Mouse (Mus musculus): ENCODE measurements around the gene Lrrc28. TPM values are rescaled to one million over a fixed set of nuclear protein-coding genes. Genes with fewer than 3 reads are reported as not detected.
A peak's percentile ranks its signal among the peaks of the same experiment; 100 is the strongest.

Lrrc28 gene
- polyA plus RNA-seq, 1 experiment from 2014 or later, result 22.1 TPM

- H3K9ac ChIP-seq (ENCODE audit: low read length), result no peak overlapping the region
- 94% methylated on average over 16 of the region's 16 CpGs for WGBS
- no peak overlapping the region for H3K27ac ChIP-seq (ENCODE audit: low read depth, low read length)
- H3K4me3 ChIP-seq (ENCODE audit: low read depth, low read length), result no peak overlapping the region
- no peak overlapping the region for H3K4me2 ChIP-seq
- DNase-seq (ENCODE audit: low spot score, missing footprints) (no peak), ATAC-seq (ENCODE audit: low FRiP score) (no peak)
- H3K9me3 ChIP-seq (ENCODE audit: control insufficient read depth, low read length), result no peaks in the 10 kb centered on the region
- H3K27me3 ChIP-seq (ENCODE audit: control insufficient read depth, insufficient read depth, low read length), result no peaks in the 10 kb centered on the region
- 0 out of 2 replicates have a peak, but pooled peaks cover 2% of the 10 kb centered on the region for H3K36me3 ChIP-seq (ENCODE audit: control insufficient read depth, insufficient read depth, low read length)
- no peaks in the 10 kb centered on the region for H3K4me1 ChIP-seq (ENCODE audit: control insufficient read depth, insufficient read depth, low read length)
Measured at GRCm38 (mm10) chr7:67678878-67679499, 33.9 kb upstream of the Lrrc28 start.

- ATAC-seq (ENCODE audit: low FRiP score) (no peak), DNase-seq (ENCODE audit: low spot score, missing footprints) (no peak)
- H3K4me2 ChIP-seq, result no peak overlapping the region
- WGBS, result 90% methylated on average over 5 of the region's 5 CpGs
- peaks cover 7% of the 10 kb centered on the region; the same call in 1 of the 2 replicates for H3K36me3 ChIP-seq (ENCODE audit: control insufficient read depth, insufficient read depth, low read length)
- no peak overlapping the region for H3K9ac ChIP-seq (ENCODE audit: low read length)
- H3K4me1 ChIP-seq (ENCODE audit: control insufficient read depth, insufficient read depth, low read length), result no peaks in the 10 kb centered on the region
- H3K27ac ChIP-seq (ENCODE audit: low read depth, low read length), result no peak overlapping the region
- H3K27me3 ChIP-seq (ENCODE audit: control insufficient read depth, insufficient read depth, low read length), result no peaks in the 10 kb centered on the region
- H3K4me3 ChIP-seq (ENCODE audit: low read depth, low read length), result no peak overlapping the region
- no peaks in the 10 kb centered on the region for H3K9me3 ChIP-seq (ENCODE audit: control insufficient read depth, low read length)
Measured at GRCm38 (mm10) chr7:67673656-67674055, 28.6 kb upstream of the Lrrc28 start.

DNA sequence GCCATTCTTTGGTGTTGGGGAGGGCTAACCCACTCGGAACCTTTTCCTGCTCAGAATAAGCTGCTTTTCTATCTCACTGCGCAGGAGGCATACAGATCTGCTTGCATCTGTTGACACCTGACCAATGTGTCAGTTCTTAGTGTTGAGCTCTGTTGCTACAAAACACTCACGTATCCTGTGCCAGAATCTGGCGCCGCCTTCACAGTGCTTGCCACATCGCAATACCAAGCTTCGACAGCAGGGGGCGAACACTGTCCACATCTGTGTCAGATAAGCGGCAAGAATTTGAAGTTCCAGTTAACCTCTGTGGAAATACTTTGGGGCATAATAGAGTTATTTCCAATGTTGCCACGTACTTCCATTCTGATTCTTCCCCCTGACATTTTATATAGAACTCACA is 27.6 kb upstream of the Lrrc28 start:
- Histone ChIP-seq H3K27ac (ENCODE audit: low read depth, low read length) (no peak overlapping the region), H3K9me3 (ENCODE audit: control insufficient read depth, low read length) (no peaks in the 10 kb centered on the region), H3K4me2 (no peak overlapping the region), H3K9ac (ENCODE audit: low read length) (no peak overlapping the region), H3K4me1 (ENCODE audit: control insufficient read depth, insufficient read depth, low read length) (no peaks in the 10 kb centered on the region), H3K36me3 (ENCODE audit: control insufficient read depth, insufficient read depth, low read length) (peaks cover 7% of the 10 kb centered on the region; the same call in 1 of the 2 replicates), H3K27me3 (ENCODE audit: control insufficient read depth, insufficient read depth, low read length) (no peaks in the 10 kb centered on the region), H3K4me3 (ENCODE audit: low read depth, low read length) (no peak overlapping the region)
- 13% methylated on average over 10 of the region's 10 CpGs for WGBS
- ATAC-seq (ENCODE audit: low FRiP score) (peak; percentile 66), DNase-seq (ENCODE audit: low spot score, missing footprints) (peak; percentile 99)

DNA sequence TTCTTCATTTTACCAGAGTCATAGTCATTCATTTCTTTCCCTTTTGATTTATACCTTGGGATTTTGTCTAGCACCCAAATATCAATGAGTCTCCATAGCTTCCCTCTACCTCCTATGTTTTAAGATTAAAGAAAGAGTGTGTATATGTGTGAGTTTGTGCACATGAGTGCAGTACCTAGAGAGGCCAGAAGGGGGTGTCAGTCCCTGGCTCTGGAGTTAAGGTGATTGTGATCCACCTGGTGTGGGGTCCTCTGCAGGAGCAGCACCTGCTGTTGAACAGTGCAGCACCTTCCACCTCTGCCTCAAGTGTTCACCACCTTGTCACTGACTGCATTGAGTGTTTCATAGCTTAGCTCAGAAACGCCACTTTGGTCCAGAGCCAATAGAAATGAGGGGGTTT is 25.9 kb upstream of the Lrrc28 start:
- Histone ChIP-seq H3K9ac (ENCODE audit: low read length) (no peak overlapping the region), H3K4me2 (no peak overlapping the region), H3K4me3 (ENCODE audit: low read depth, low read length) (no peak overlapping the region), H3K4me1 (ENCODE audit: control insufficient read depth, insufficient read depth, low read length) (no peaks in the 10 kb centered on the region), H3K27me3 (ENCODE audit: control insufficient read depth, insufficient read depth, low read length) (no peaks in the 10 kb centered on the region), H3K9me3 (ENCODE audit: control insufficient read depth, low read length) (no peaks in the 10 kb centered on the region), H3K27ac (ENCODE audit: low read depth, low read length) (no peak overlapping the region), H3K36me3 (ENCODE audit: control insufficient read depth, insufficient read depth, low read length) (peaks cover 9% of the 10 kb centered on the region)
- 96% methylated on average over 1 of the region's 1 CpGs for WGBS
- DNase-seq (ENCODE audit: low spot score, missing footprints), result no peak
- no peak for ATAC-seq (ENCODE audit: low FRiP score)

GRCm38 (mm10) chr7:67663981-67664694 is 19.1 kb upstream of the Lrrc28 start:
- Histone ChIP-seq H3K27me3 (ENCODE audit: control insufficient read depth, insufficient read depth, low read length) (no peaks in the 10 kb centered on the region), H3K4me1 (ENCODE audit: control insufficient read depth, insufficient read depth, low read length) (no peaks in the 10 kb centered on the region), H3K36me3 (ENCODE audit: control insufficient read depth, insufficient read depth, low read length) (peaks cover 3% of the 10 kb centered on the region), H3K4me2 (no peak overlapping the region), H3K4me3 (ENCODE audit: low read depth, low read length) (no peak overlapping the region), H3K9me3 (ENCODE audit: control insufficient read depth, low read length) (no peaks in the 10 kb centered on the region), H3K9ac (ENCODE audit: low read length) (no peak overlapping the region), H3K27ac (ENCODE audit: low read depth, low read length) (no peak overlapping the region)
- ATAC-seq (ENCODE audit: low FRiP score) (peak; percentile 46; the same call in 1 of the 2 replicates), DNase-seq (ENCODE audit: low spot score, missing footprints) (no peak)
- 89% methylated on average over 14 of the region's 14 CpGs for WGBS

GRCm38 (mm10) chr7:67662424-67662823 is 17.4 kb upstream of the Lrrc28 start:
- Histone ChIP-seq H3K4me2 (no peak overlapping the region), H3K4me1 (ENCODE audit: control insufficient read depth, insufficient read depth, low read length) (no peaks in the 10 kb centered on the region), H3K4me3 (ENCODE audit: low read depth, low read length) (no peak overlapping the region), H3K27me3 (ENCODE audit: control insufficient read depth, insufficient read depth, low read length) (no peaks in the 10 kb centered on the region), H3K9ac (ENCODE audit: low read length) (no peak overlapping the region), H3K36me3 (ENCODE audit: control insufficient read depth, insufficient read depth, low read length) (peaks cover 3% of the 10 kb centered on the region), H3K9me3 (ENCODE audit: control insufficient read depth, low read length) (no peaks in the 10 kb centered on the region), H3K27ac (ENCODE audit: low read depth, low read length) (no peak overlapping the region)
- 85% methylated on average over 5 of the region's 5 CpGs for WGBS
- no peak for DNase-seq (ENCODE audit: low spot score, missing footprints)
- no peak for ATAC-seq (ENCODE audit: low FRiP score)

DNA sequence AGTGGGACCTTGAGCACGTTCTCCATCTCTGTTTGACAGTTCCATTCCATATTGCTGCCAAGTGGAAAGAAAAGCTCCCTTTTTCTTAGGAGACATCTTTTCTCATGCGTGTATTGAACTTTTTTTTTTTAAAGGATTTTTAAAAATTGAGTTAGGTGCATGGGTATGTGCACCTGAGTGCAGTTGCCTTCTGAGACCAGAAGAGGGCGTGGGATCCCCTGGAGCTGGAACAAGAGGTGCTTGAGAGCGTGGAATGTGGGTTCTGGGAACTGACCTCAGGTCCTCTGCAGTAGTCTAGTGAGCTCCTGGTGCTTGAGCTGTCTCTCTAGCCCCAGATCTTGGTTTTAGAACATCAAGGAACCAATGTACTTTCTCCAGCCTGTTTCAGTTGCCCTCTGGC is 13.0 kb upstream of the Lrrc28 start:
- no peaks in the 10 kb centered on the region for H3K27me3 ChIP-seq (ENCODE audit: control insufficient read depth, insufficient read depth, low read length)
- H3K9ac ChIP-seq (ENCODE audit: low read length), result no peak overlapping the region
- H3K4me3 ChIP-seq (ENCODE audit: low read depth, low read length), result no peak overlapping the region
- no peak for DNase-seq (ENCODE audit: low spot score, missing footprints)
- no peaks in the 10 kb centered on the region; the same call in 1 of the 2 replicates for H3K36me3 ChIP-seq (ENCODE audit: control insufficient read depth, insufficient read depth, low read length)
- no peak overlapping the region for H3K27ac ChIP-seq (ENCODE audit: low read depth, low read length)
- no peaks in the 10 kb centered on the region for H3K9me3 ChIP-seq (ENCODE audit: control insufficient read depth, low read length)
- 85% methylated on average over 4 of the region's 4 CpGs for WGBS
- ATAC-seq (ENCODE audit: low FRiP score), result no peak
- H3K4me2 ChIP-seq, result no peak overlapping the region
- 0 out of 2 replicates have a peak, but pooled peaks cover 7% of the 10 kb centered on the region for H3K4me1 ChIP-seq (ENCODE audit: control insufficient read depth, insufficient read depth, low read length)

- Histone ChIP-seq H3K27ac (ENCODE audit: low read depth, low read length) (peak overlapping the region; percentile 32; the same call in 1 of the 2 replicates), H3K4me3 (ENCODE audit: low read depth, low read length) (0 out of 2 replicates have a peak overlapping the region, but pooled peaks have one; percentile 1), H3K9me3 (ENCODE audit: control insufficient read depth, low read length) (no peaks in the 10 kb centered on the region), H3K27me3 (ENCODE audit: control insufficient read depth, insufficient read depth, low read length) (no peaks in the 10 kb centered on the region; the same call in 1 of the 2 replicates), H3K9ac (ENCODE audit: low read length) (peak overlapping the region; percentile 46), H3K4me2 (peak overlapping the region; percentile 33; the same call in 1 of the 2 replicates), H3K4me1 (ENCODE audit: control insufficient read depth, insufficient read depth, low read length) (peaks cover 7% of the 10 kb centered on the region; the same call in 1 of the 2 replicates), H3K36me3 (ENCODE audit: control insufficient read depth, insufficient read depth, low read length) (no peaks in the 10 kb centered on the region)
- ATAC-seq (ENCODE audit: low FRiP score), result peak; percentile 84
- 9% methylated on average over 1 of the region's 1 CpGs for WGBS
- peak; percentile 89 for DNase-seq (ENCODE audit: low spot score, missing footprints)
Measured at GRCm38 (mm10) chr7:67655186-67655585, 10.1 kb upstream of the Lrrc28 start.

DNA sequence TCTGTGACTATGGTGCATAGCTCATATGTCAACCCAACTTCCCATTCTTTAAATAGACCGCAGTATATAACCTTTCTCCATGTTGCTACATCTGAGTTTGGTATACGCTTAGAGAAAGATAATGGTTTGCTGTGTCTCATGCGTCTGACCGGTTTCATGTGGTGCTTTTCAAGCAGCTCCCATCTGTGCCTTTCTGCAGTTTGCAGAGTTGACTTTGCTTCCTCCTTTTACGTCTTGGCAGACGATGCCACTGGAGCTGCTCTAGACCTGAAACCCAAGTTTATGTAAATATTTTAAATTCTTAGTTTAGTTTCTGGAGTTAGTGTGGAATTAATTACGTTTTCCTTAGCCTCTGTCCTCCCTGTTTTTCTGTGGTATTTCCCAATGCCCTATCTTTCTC is 9.6 kb upstream of the Lrrc28 start:
- Histone ChIP-seq H3K27ac (ENCODE audit: low read depth, low read length) (no peak overlapping the region), H3K36me3 (ENCODE audit: control insufficient read depth, insufficient read depth, low read length) (no peaks in the 10 kb centered on the region), H3K4me3 (ENCODE audit: low read depth, low read length) (no peak overlapping the region), H3K4me2 (no peak overlapping the region), H3K9ac (ENCODE audit: low read length) (no peak overlapping the region), H3K27me3 (ENCODE audit: control insufficient read depth, insufficient read depth, low read length) (no peaks in the 10 kb centered on the region; the same call in 1 of the 2 replicates), H3K9me3 (ENCODE audit: control insufficient read depth, low read length) (no peaks in the 10 kb centered on the region), H3K4me1 (ENCODE audit: control insufficient read depth, insufficient read depth, low read length) (peaks cover 10% of the 10 kb centered on the region)
- 88% methylated on average over 7 of the region's 7 CpGs for WGBS
- ATAC-seq (ENCODE audit: low FRiP score) (no peak), DNase-seq (ENCODE audit: low spot score, missing footprints) (no peak)
